Mouse (Mus musculus): ENCODE results near the gene Morf4l1.
A peak's percentile ranks its signal among the peaks of the same experiment; 100 is the strongest.
"Not testable (repeated sequence)": the region's sequence is repeated elsewhere in the genome, so short reads cannot be mapped to it uniquely, and the experiment has no call there.

Morf4l1 gene

GRCm38 (mm10) chr9:90113651-90114566, 665 bp downstream of the Morf4l1 start:
- DNase-seq = peak; percentile 92

GRCm38 (mm10) chr9:90113151-90113550, 1.4 kb downstream of the Morf4l1 start:
- DNase-seq = no peak

- DNase-seq = no peak
Measured at GRCm38 (mm10) chr9:90109386-90109785, 5.2 kb downstream of the Morf4l1 start.

GRCm38 (mm10) chr9:90108272-90108671, 6.3 kb downstream of the Morf4l1 start:
- no peak for DNase-seq

GRCm38 (mm10) chr9:90106915-90107314, 7.7 kb downstream of the Morf4l1 start:
- no peak for DNase-seq

GRCm38 (mm10) chr9:90105462-90105861, 9.1 kb downstream of the Morf4l1 start:
- DNase-seq = no peak

- DNase-seq = no peak
Measured at GRCm38 (mm10) chr9:90100760-90101159, 13.8 kb downstream of the Morf4l1 start.

GRCm38 (mm10) chr9:90098934-90099333, 15.6 kb downstream of the Morf4l1 start:
- DNase-seq = no peak

GRCm38 (mm10) chr9:90089339-90090104, 25.1 kb downstream of the Morf4l1 start:
- no peak for DNase-seq

GRCm38 (mm10) chr9:90087906-90088485, 26.6 kb downstream of the Morf4l1 start:
- DNase-seq = no peak

- DNase-seq = no peak
Measured at GRCm38 (mm10) chr9:90084766-90085468, 29.7 kb downstream of the Morf4l1 start.

GRCm38 (mm10) chr9:90084152-90084551, 30.4 kb downstream of the Morf4l1 start:
- no peak for DNase-seq

- no peak for DNase-seq
Measured at GRCm38 (mm10) chr9:90082992-90083391, 31.6 kb downstream of the Morf4l1 start.

- not testable (repeated sequence) for DNase-seq
Measured at GRCm38 (mm10) chr9:90081961-90082360, 32.6 kb downstream of the Morf4l1 start.

- peak; percentile 54 for DNase-seq
Measured at GRCm38 (mm10) chr9:90076849-90077461, 37.6 kb downstream of the Morf4l1 start.

GRCm38 (mm10) chr9:90076131-90076530, 38.4 kb downstream of the Morf4l1 start:
- no peak for DNase-seq

- DNase-seq = no peak
Measured at GRCm38 (mm10) chr9:90075336-90075735, 39.2 kb downstream of the Morf4l1 start.

GRCm38 (mm10) chr9:90070174-90070573, 44.4 kb downstream of the Morf4l1 start:
- no peak for DNase-seq

- no peak for DNase-seq
Measured at GRCm38 (mm10) chr9:90069485-90069884, 45.1 kb downstream of the Morf4l1 start.

- DNase-seq = no peak
Measured at GRCm38 (mm10) chr9:90068786-90069185, 45.8 kb downstream of the Morf4l1 start.

- no peak for DNase-seq
Measured at GRCm38 (mm10) chr9:90067341-90067740, 47.2 kb downstream of the Morf4l1 start.

- not testable (repeated sequence) for DNase-seq
Measured at GRCm38 (mm10) chr9:90060932-90061331, 53.6 kb downstream of the Morf4l1 start.

GRCm38 (mm10) chr9:90060574-90060875, 54.0 kb downstream of the Morf4l1 start:
- no peak for DNase-seq
